Mouse (Mus musculus): ENCODE measurements at regions not wholly inside any gene's neighbourhood (a gene's known extent, or its start where the extent isn't known, plus 50 kb on each side); places are given as distances from the start of the nearest gene placed in this dataset.

DNA sequence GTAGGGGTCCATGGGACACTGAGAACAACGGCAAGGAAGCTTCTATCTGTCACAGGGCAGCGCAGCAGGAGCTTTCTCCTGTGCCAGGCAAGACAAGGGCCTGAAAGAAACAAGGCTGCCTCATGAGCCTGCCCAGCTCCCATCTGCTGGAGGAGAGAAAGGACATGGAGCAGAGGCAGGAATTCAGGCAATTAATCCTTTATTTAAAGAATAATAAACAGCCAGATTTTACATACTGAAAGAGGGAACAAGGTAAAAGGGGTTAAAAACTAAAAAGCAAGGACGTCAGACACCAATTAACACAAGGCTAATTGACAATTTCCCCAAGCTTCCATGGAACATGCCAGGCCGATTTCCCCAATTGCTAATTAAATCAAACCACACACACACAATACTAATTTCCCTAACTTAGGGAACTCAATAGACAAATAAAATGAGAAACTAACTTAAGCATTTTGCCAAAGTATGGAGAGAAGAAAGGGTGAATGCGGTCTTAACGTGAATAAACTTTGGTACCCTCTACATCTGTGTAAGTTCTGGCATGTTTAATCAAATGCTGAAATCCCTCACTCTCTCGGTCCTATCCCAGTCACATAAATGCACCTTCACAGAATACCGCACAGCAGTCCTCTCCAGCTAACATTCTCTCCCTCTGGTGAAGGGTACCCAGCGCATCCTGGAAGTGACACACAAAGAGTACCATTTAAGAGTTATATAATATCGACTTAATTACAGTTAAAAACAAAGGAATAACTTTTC lies 252.7 kb downstream of the Bcl11a start:
- H3K27me3 ChIP-seq (ENCODE audit: low read depth, poor library complexity, severe bottlenecking), result no peaks in the 10 kb centered on the region
- no peak for DNase-seq (ENCODE audit: low spot score)
- WGBS, result 79% methylated on average over 10 of the region's 10 CpGs
- no peaks in the 10 kb centered on the region for H3K36me3 ChIP-seq
- H3K4me3 ChIP-seq, result no peak overlapping the region
- H3K4me1 ChIP-seq, result no peaks in the 10 kb centered on the region
- no peak overlapping the region for H3K27ac ChIP-seq (replicated peaks)
- H3K9me3 ChIP-seq (replicated peaks), result no peaks in the 10 kb centered on the region

DNA sequence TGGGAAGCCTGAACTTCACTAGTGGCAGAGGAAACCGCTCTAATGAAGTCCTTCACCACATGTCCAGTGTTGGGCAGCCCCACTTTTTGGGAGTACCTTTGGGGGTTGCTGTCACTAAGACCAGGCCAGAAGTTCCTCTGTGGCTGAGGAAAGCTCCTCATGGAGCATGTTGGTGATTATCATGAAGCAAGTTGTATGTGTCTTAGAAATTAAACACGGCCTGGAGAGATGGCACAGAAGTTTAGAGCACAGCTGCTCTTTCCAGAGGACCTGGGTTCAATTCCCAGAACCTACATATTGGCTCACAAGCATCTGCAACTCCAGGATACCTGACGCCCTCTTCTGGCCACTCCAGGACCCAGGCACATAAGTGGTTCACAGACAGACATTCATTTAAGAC lies 254.4 kb downstream of the Bcl11a start:
- H3K4me3 ChIP-seq, result no peak overlapping the region
- H3K27ac ChIP-seq (replicated peaks), result no peak overlapping the region
- WGBS, result 89% methylated on average over 3 of the region's 3 CpGs
- H3K4me1 ChIP-seq, result peaks cover 6% of the 10 kb centered on the region; the same call in 1 of the 2 replicates
- no peaks in the 10 kb centered on the region for H3K27me3 ChIP-seq (ENCODE audit: low read depth, poor library complexity, severe bottlenecking)
- H3K9me3 ChIP-seq (replicated peaks), result no peaks in the 10 kb centered on the region
- no peak for DNase-seq (ENCODE audit: low spot score)
- no peaks in the 10 kb centered on the region for H3K36me3 ChIP-seq

DNA sequence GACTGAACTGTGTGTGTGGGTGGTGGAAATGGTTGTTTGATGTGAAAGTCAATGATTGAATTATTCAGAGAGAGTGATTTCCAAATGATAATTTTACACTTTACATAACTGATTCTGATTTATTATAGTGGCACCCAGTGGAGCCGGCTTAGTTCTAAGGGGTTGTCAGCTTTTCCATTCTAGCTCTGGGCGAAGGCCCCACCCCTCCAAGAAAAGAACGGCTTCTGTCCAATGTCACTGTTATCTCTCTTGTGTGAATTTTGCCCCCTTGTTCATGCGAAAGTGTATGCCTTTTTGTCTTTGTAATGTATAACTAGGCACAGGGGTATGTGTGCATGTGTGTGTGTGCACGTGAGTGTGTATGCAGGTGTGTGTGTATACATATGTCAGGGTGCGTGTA lies 255.3 kb downstream of the Bcl11a start:
- Histone ChIP-seq H3K27me3 (ENCODE audit: low read depth, poor library complexity, severe bottlenecking) (no peaks in the 10 kb centered on the region), H3K9me3 (replicated peaks) (no peaks in the 10 kb centered on the region), H3K36me3 (no peaks in the 10 kb centered on the region), H3K27ac (replicated peaks) (no peak overlapping the region), H3K4me1 (peaks cover 9% of the 10 kb centered on the region; the same call in 1 of the 2 replicates), H3K4me3 (no peak overlapping the region)
- WGBS, result 93% methylated on average over 6 of the region's 6 CpGs
- no peak for DNase-seq (ENCODE audit: low spot score)

DNA sequence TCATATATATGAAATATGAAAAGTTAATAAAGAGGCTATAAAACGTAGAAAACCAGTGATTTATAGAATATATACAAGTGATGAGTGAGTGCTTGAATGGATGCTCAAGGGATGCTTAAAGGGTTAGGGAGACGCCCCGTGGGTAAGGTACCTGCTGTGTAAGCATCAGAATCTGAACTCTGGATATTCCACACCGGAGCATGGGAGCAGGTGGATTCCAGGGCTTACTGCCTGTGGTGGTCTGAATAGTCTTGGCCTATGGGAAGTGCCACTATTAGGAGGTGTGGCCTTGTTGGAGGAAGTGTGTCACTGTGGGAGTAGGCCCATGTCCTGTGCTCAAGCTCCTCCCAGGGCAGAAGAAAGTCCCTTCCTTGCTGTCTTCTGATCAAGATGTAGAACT lies 257.4 kb downstream of the Bcl11a start:
- no peaks in the 10 kb centered on the region for H3K36me3 ChIP-seq
- 95% methylated on average over 4 of the region's 4 CpGs for WGBS
- no peak for DNase-seq (ENCODE audit: low spot score)
- peaks cover 9% of the 10 kb centered on the region; the same call in 1 of the 2 replicates for H3K4me1 ChIP-seq
- H3K4me3 ChIP-seq, result no peak overlapping the region
- no peaks in the 10 kb centered on the region for H3K9me3 ChIP-seq (replicated peaks)
- H3K27me3 ChIP-seq (ENCODE audit: low read depth, poor library complexity, severe bottlenecking), result no peaks in the 10 kb centered on the region
- no peak overlapping the region for H3K27ac ChIP-seq (replicated peaks)

DNA sequence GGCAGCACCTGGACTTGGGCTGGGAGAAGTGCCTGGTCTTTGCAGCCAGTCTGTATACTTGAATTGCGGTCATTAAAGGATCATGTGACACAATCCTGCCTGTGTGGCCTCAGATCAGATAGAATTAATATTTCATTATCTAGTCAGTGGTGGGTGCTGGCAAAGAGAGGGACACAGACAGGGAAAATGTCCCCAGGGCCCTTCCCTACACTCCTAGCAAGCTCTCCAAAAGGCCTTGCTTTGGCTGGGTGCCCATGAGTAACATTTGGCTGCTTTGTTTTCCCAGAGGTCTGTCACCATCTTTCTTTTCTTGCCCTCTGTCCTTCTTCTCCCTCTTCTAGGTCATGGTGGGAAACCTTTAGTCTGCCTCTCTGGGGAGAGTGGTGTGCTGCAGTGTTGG lies 260.3 kb downstream of the Bcl11a start:
- no peaks in the 10 kb centered on the region for H3K36me3 ChIP-seq
- H3K4me3 ChIP-seq, result no peak overlapping the region
- 86% methylated on average over 1 of the region's 1 CpGs for WGBS
- peaks cover 9% of the 10 kb centered on the region; the same call in 1 of the 2 replicates for H3K4me1 ChIP-seq
- no peaks in the 10 kb centered on the region for H3K27me3 ChIP-seq (ENCODE audit: low read depth, poor library complexity, severe bottlenecking)
- no peaks in the 10 kb centered on the region for H3K9me3 ChIP-seq (replicated peaks)
- H3K27ac ChIP-seq (replicated peaks), result no peak overlapping the region
- no peak for DNase-seq (ENCODE audit: low spot score)

DNA sequence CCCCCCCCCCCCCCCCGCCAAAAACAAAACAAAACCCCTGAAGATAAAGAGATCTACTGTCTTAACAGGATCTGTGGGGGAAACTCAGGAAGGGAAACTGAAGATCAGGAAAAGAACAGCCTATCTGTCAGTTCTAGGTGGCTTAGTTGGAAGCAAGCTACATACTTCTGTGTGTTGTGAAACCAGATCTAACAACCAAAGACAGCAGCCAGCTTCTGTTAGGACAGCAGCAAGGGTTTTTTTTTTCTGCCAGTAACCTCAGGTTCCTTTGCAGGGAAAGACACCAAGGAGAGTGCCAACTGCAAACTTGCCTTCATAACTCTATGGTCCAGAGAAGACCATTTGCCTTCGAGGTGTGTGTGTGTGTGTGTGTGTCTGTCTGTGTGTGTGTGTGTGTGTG lies 261.2 kb downstream of the Bcl11a start:
- DNase-seq (ENCODE audit: low spot score), result no peak
- no peak overlapping the region for H3K27ac ChIP-seq (replicated peaks)
- H3K27me3 ChIP-seq (ENCODE audit: low read depth, poor library complexity, severe bottlenecking), result no peaks in the 10 kb centered on the region
- no peak overlapping the region for H3K4me3 ChIP-seq
- no peaks in the 10 kb centered on the region for H3K36me3 ChIP-seq
- H3K4me1 ChIP-seq, result peaks cover 9% of the 10 kb centered on the region; the same call in 1 of the 2 replicates
- 48% methylated on average over 2 of the region's 2 CpGs for WGBS
- H3K9me3 ChIP-seq (replicated peaks), result no peaks in the 10 kb centered on the region

DNA sequence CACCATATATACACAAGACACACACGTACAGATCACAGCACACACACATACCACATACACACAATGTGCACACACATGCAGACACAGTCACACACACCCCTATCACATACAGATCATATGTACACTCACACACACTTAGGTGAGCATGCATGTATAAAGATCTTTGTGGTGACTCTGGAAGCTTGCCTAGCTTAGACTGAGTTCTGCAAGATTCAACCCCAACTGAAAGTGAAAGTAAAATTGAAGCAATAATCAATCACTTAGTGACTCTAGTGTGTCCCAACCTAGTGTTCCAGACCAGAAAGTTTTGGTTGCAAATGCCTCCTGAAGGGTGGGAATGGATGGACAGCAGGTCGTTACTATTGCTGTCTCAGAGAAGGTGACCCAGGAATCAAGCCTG lies 262.8 kb downstream of the Bcl11a start:
- peaks cover 9% of the 10 kb centered on the region; the same call in 1 of the 2 replicates for H3K4me1 ChIP-seq
- no peak overlapping the region for H3K4me3 ChIP-seq
- no peaks in the 10 kb centered on the region for H3K9me3 ChIP-seq (replicated peaks)
- no peak for DNase-seq (ENCODE audit: low spot score)
- no peaks in the 10 kb centered on the region for H3K27me3 ChIP-seq (ENCODE audit: low read depth, poor library complexity, severe bottlenecking)
- WGBS, result 78% methylated on average over 2 of the region's 2 CpGs
- no peaks in the 10 kb centered on the region for H3K36me3 ChIP-seq
- no peak overlapping the region for H3K27ac ChIP-seq (replicated peaks)

DNA sequence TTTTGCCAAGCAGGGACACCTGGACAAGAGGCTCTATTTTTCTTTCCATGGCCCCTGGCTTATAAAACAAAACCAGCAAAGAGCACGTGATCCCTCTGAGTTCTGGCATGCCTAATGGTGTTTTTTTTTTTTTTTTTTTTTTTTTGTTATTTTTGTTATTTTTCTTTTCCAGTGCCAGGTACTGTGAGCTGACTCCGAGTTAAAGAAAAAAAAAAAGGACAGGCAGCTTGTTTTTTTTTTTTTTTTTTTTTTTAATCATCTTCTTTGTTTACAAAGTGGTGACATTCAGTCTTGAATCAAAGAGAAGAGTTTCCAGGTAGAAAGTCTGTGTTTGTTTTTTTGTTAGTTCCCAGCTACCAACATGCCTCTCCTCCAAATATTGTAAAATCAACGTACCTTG lies 263.8 kb downstream of the Bcl11a start:
- DNase-seq (ENCODE audit: low spot score), result no peak
- no peak overlapping the region for H3K27ac ChIP-seq (replicated peaks)
- H3K27me3 ChIP-seq (ENCODE audit: low read depth, poor library complexity, severe bottlenecking), result no peaks in the 10 kb centered on the region
- no peaks in the 10 kb centered on the region for H3K36me3 ChIP-seq
- 78% methylated on average over 3 of the region's 3 CpGs for WGBS
- H3K9me3 ChIP-seq (replicated peaks), result no peaks in the 10 kb centered on the region
- H3K4me3 ChIP-seq, result no peak overlapping the region
- H3K4me1 ChIP-seq, result peaks cover 8% of the 10 kb centered on the region; the same call in 1 of the 2 replicates

DNA sequence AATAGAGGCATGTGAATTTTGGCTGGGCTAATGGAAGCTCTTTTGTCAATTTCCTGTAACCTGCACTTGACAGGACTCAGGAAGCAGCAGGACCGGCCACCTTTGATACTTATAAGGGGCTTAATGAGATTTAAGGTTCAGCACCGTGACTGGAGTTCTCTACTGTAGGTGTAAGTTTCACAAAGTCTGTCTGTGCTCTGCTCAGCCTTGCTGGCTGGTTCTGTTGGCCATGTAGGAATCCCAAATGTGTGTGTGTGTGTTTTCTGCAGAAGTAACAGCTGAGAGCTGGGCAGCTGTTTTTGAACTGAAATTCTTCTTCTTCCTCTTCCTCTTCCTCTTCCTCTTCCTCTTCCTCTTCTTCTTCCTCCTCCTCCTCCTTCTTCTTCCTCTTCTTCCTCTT lies 264.3 kb downstream of the Bcl11a start:
- Histone ChIP-seq H3K4me1 (peaks cover 7% of the 10 kb centered on the region), H3K27me3 (ENCODE audit: low read depth, poor library complexity, severe bottlenecking) (no peaks in the 10 kb centered on the region), H3K36me3 (no peaks in the 10 kb centered on the region), H3K27ac (replicated peaks) (no peak overlapping the region), H3K4me3 (no peak overlapping the region), H3K9me3 (replicated peaks) (no peaks in the 10 kb centered on the region)
- 56% methylated on average over 2 of the region's 2 CpGs for WGBS
- DNase-seq (ENCODE audit: low spot score), result no peak

DNA sequence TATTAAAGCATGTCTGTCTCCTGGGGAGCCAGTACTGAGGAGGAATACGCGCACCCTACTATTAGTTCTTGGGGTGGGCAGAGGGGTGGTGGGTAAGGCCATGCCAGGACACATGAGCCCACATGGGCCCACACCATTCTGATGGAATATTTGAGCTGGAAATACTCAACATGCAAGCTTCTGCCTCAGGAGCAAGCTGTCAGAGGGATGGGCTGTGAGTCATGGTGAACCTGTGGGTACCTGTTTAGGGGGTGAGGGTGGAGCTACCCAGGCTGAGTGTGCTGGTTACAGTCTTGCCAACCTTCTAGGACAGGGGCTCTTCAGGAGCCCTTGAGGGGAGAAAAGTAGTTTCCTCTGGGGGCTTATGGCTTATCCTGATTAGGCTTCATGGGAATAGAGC lies 264.9 kb downstream of the Bcl11a start:
- 95% methylated on average over 2 of the region's 2 CpGs for WGBS
- Histone ChIP-seq H3K27ac (replicated peaks) (no peak overlapping the region), H3K4me3 (no peak overlapping the region), H3K9me3 (replicated peaks) (no peaks in the 10 kb centered on the region), H3K36me3 (no peaks in the 10 kb centered on the region), H3K4me1 (peaks cover 7% of the 10 kb centered on the region), H3K27me3 (ENCODE audit: low read depth, poor library complexity, severe bottlenecking) (no peaks in the 10 kb centered on the region)
- no peak for DNase-seq (ENCODE audit: low spot score)

DNA sequence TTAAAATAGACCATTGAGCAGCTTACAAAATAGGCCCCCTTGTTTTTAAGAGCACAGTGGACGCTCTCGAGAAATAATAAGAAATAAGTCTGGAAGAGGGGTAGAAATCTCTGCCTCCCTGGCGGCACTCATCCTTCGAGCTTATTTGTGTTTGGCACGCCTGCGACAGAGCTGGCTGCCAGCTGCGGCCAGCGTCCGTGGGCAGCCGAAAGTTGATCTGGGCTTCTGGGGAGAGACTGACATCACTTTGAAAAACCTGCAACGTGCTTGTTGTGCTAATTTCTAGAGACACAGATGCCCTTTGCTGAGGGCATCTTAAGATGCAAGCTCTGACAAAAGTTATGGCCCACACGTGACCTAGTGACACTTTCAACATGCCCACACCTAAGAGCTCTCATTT lies 269.4 kb downstream of the Bcl11a start:
- 57% methylated on average over 12 of the region's 12 CpGs for WGBS

DNA sequence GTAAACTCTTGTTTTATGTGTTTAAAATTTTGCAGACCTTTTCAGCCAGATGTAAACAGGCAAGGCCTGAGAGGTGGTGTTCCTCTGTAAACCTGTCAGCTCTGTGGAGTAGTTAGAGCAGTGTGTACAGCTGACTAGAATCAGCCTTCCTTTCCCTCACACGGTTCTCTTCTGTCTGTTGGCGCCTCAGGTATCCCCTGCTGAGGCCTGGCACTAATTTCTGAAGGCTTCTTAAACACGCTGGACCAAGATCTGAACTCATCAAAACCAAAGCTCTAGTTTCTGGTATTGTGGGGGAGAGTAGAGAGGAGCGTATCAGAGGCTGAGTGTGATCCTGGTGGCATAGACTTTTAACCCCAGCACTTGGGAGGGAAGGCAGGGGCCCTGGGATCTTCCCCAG lies 270.9 kb downstream of the Bcl11a start:
- no peak for DNase-seq (ENCODE audit: low spot score)
- no peaks in the 10 kb centered on the region for H3K36me3 ChIP-seq
- WGBS, result 73% methylated on average over 4 of the region's 4 CpGs
- H3K4me1 ChIP-seq, result peaks cover 25% of the 10 kb centered on the region
- H3K27me3 ChIP-seq (ENCODE audit: low read depth, poor library complexity, severe bottlenecking), result peaks cover 9% of the 10 kb centered on the region; the same call in 1 of the 2 replicates
- H3K4me3 ChIP-seq, result no peak overlapping the region
- no peaks in the 10 kb centered on the region for H3K9me3 ChIP-seq (replicated peaks)
- H3K27ac ChIP-seq (replicated peaks), result no peak overlapping the region

More for the DNA sequence above, 269.4 kb downstream of the Bcl11a start:
- DNase-seq (ENCODE audit: low spot score), result no peak
- Histone ChIP-seq H3K36me3 (no peaks in the 10 kb centered on the region), H3K27me3 (ENCODE audit: low read depth, poor library complexity, severe bottlenecking) (peaks cover 9% of the 10 kb centered on the region; the same call in 1 of the 2 replicates), H3K9me3 (replicated peaks) (no peaks in the 10 kb centered on the region), H3K4me3 (no peak overlapping the region), H3K4me1 (peaks cover 25% of the 10 kb centered on the region), H3K27ac (replicated peaks) (no peak overlapping the region)

DNA sequence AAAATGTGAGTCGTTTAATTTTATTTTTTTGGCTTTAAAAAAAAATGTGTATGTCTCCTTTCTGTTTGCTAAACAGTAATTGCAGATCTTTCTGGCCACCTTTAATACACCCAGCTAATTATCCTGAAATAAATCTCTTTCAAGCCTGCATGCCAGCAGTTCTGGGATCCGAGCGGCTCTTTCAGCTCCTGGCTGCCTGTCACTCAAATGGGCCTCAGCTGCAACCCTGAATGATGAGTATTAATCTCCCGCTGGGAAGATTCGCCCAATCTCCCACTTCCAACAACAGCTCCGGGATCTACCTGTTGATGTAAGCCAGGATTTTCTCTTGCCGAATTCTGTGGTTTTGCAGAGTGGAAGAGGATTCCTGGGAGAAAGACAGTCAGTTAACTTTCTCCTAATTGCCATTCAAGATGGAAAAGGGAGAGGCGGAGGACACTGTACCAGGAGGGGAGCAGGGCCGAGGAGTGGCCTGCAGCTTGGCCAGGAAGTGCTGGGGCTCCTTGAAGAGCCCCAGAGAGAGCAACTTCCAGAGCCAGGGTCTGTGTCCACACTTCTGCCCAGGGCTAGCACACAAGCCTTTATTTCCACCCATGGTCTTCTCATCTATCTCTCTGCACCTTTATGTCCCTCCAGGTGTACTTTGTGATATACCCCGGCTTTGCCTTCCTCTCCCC lies 272.2 kb downstream of the Bcl11a start:
- peaks cover 9% of the 10 kb centered on the region; the same call in 1 of the 2 replicates for H3K27me3 ChIP-seq (ENCODE audit: low read depth, poor library complexity, severe bottlenecking)
- H3K36me3 ChIP-seq, result no peaks in the 10 kb centered on the region
- peaks cover 25% of the 10 kb centered on the region for H3K4me1 ChIP-seq
- DNase-seq (ENCODE audit: low spot score), result no peak
- H3K4me3 ChIP-seq, result 0 out of 2 replicates have a peak overlapping the region, but pooled peaks have one; percentile 12
- 18% methylated on average over 10 of the region's 10 CpGs for WGBS
- H3K27ac ChIP-seq (replicated peaks), result no peak overlapping the region
- no peaks in the 10 kb centered on the region for H3K9me3 ChIP-seq (replicated peaks)

Measured in midbrain, embryonic 10.5 days (tissue).